Mouse (Mus musculus) liver, embryonic 14.5 days (tissue): ENCODE measurements around the gene Mill2. TPM values are rescaled to one million over a fixed set of nuclear protein-coding genes. Genes with fewer than 3 reads are reported as not detected.
"Not testable (repeated sequence)": the region's sequence is repeated elsewhere in the genome, so short reads cannot be mapped to it uniquely, and the experiment has no call there.

Experiments
- ATAC-seq: fragments of 200-750 bp; cut with Nextera tagmentation; 2 replicates; pipeline ENCODE4 v1.8.0; 2017; ENCODE audit warnings: moderate number of reproducible peaks, mild to moderate bottlenecking, moderate library complexity; ENCODE audit not compliant: insufficient read depth
- DNase-seq, 3 experiments: peaks; one replicate each; pipeline ENCODE4 v3.0.0-alpha.2; 2012 to 2013; ENCODE audit warnings: low read depth in 3 of 3, low spot score in 3 of 3
- H3K27ac ChIP-seq: fragments of 300-500 bp; sonication (generic); 2 replicates; pipeline ENCODE4 v1.5.1; 2014; ENCODE audit warnings: moderate library complexity, mild to moderate bottlenecking, control low read depth, inconsistent platforms
- H3K27me3 ChIP-seq: fragments of 300-500 bp; sonication (generic); 2 replicates; pipeline ENCODE4 v1.6.1; 2014; ENCODE audit warnings: mild to moderate bottlenecking, low read length, moderate library complexity; ENCODE audit not compliant: control insufficient read depth, insufficient read depth
- H3K36me3 ChIP-seq: fragments of 300-500 bp; sonication (generic); replicated peaks from 2 replicates; pipeline ENCODE4 v1.6.1; 2014; ENCODE audit warnings: low read depth; ENCODE audit not compliant: control insufficient read depth, insufficient read depth
- H3K4me1 ChIP-seq, 2 experiments: fragments of 200-500 bp in 1 of 2; fragments of 300-500 bp in 1 of 2; sonication (generic) in 1 of 2; replicated peaks; 2 replicates each; pipeline ENCODE4 v1.6.1; 2012 to 2014; ENCODE audit warnings: antibody characterized with exemption in 1 of 2, inconsistent platforms in 1 of 2, low read length in 1 of 2; ENCODE audit not compliant: control insufficient read depth in 2 of 2, insufficient read depth in 2 of 2
- H3K4me2 ChIP-seq: fragments of 300-500 bp; sonication (generic); 2 replicates; pipeline ENCODE4 v1.6.1; 2014; ENCODE audit warnings: low read depth, mild to moderate bottlenecking, control low read depth, moderate library complexity
- H3K4me3 ChIP-seq, 2 experiments: fragments of 200-500 bp in 1 of 2; fragments of 300-500 bp in 1 of 2; sonication (generic) in 1 of 2; 2 replicates each; pipeline ENCODE4 v1.5.1; 2012 to 2014; ENCODE audit warnings: low read depth in 2 of 2, low read length in 2 of 2, mild to moderate bottlenecking in 2 of 2, control low read depth in 1 of 2, inconsistent platforms in 1 of 2, moderate library complexity in 1 of 2; ENCODE audit not compliant: insufficient read depth in 1 of 2
- H3K9ac ChIP-seq: fragments of 300-500 bp; sonication (generic); replicated peaks from 2 replicates; pipeline ENCODE4 v1.6.1; 2014; ENCODE audit warnings: mild to moderate bottlenecking, control low read depth, moderate library complexity
- H3K9me3 ChIP-seq: fragments of 300-500 bp; sonication (generic); 2 replicates; pipeline ENCODE4 v1.6.1; 2016; ENCODE audit warnings: low read length, mixed read lengths; ENCODE audit not compliant: control insufficient read depth
- CTCF ChIP-seq: IDR thresholded peaks from 2 replicates; pipeline ENCODE4 v1.5.1; 2016; ENCODE audit warnings: antibody characterized with exemption, low read depth, control low read depth
- EP300 ChIP-seq: IDR thresholded peaks from 2 replicates; pipeline ENCODE4 v1.6.1; 2016; ENCODE audit warnings: antibody characterized with exemption, low read depth
- WGBS: fragments of 180-500 bp; shearing (Covaris S2); extraction: QIAGEN DNeasy Blood & Tissue Kit; methylation state at CpG from one replicate; pipeline ENCODE4 v1.1.7; 2014; ENCODE audit not compliant: insufficient replicate concordance; 5-methylcytosine and 5-hydroxymethylcytosine counted together
- polyA plus RNA-seq, 2 experiments: library from polyadenylated mRNA; depleted of rRNA in 1 of 2; stranded (reverse) in 1 of 2; unstranded in 1 of 2; fragments of >200 nt; fragmentation: Nextera tagmentation in 1 of 2; extraction: Ambion mirVana in 1 of 2; gene quantifications; 2 replicates each; pipeline versions ENCODE4 v1.2.1 to v1.2.3; 2012 to 2014

The Mill2 gene
- polyA plus RNA-seq (2012; rRNA removed) (0.16 and 0.18 TPM in 2 replicates), polyA plus RNA-seq (2014; fragmentation: Nextera tagmentation; extraction: Ambion mirVana) (0.09 and 0.19 TPM in 2 replicates)

DNA sequence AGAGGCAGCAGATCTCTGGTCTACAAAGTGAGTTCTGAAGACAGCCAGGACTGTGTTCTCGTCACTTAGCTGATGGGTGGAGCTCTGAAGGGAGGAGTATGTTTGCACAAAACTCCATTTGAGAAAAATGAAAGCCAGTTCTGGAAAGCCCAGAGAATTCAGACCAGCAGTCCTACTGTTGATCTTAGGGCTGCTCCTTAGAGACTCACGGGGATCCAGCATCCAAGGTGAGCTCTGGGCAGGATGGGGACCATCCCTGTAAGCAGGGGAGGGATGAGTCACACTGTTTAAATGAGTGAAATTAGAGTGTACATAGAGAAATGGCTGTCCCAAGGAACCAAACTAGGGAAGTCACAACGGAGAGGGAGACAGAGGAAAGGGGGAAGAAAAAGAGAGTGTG lies at the start of gene Mill2:
Gene Mill2, plus strand, starts transcription at position 102 of the 400 bp plus-strand sequence.
- peaks cover 0 to 5% of the 10 kb centered on the region in 2 experiments; a peak in 2 of 4 replicates for H3K4me1 ChIP-seq
- 12% methylated on average over 3 of the region's 3 CpGs for WGBS
- ATAC-seq (no peak), DNase-seq (no peak)
- peak within 1 kb of the TSS; percentile 28 to 34 for H3K4me3 ChIP-seq
- no peaks in the 10 kb centered on the region for H3K36me3 ChIP-seq
- no peak within 1 kb of the TSS for H3K27ac ChIP-seq
- H3K9me3 ChIP-seq = no peaks in the 10 kb centered on the region
- H3K27me3 ChIP-seq = no peaks in the 10 kb centered on the region
- TF ChIP-seq EP300 (no peak), CTCF (no peak)
- H3K9ac ChIP-seq = 0 out of 2 replicates have a peak within 1 kb of the TSS, but pooled peaks have one; percentile 3
- H3K4me2 ChIP-seq = peak within 1 kb of the TSS; percentile 55

DNA sequence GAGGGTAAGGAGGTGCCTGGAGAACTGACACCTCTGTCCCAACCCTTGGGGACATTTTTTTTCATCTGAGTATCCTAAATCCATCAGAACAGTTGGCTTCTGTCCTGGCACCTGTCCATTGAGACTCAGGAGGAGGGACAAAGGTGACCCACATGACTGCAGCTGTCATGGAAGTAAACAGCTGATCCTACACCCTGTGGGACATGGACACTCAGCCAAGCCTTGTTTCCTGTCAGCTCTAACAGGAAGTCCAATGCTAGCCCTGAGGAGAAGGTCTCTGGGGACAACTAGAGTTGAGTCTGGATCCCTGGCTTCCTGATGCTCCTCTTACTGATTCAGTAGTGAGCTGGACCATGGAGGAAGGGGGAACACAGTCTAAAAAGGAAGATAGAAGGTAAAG lies 49.1 kb upstream of the Mill2 start:
- not testable (repeated sequence) for H3K36me3 ChIP-seq, H3K4me1 ChIP-seq, H3K27me3 ChIP-seq, H3K9ac ChIP-seq, H3K9me3 ChIP-seq, H3K4me3 ChIP-seq, DNase-seq, ATAC-seq, H3K4me2 ChIP-seq, H3K27ac ChIP-seq

DNA sequence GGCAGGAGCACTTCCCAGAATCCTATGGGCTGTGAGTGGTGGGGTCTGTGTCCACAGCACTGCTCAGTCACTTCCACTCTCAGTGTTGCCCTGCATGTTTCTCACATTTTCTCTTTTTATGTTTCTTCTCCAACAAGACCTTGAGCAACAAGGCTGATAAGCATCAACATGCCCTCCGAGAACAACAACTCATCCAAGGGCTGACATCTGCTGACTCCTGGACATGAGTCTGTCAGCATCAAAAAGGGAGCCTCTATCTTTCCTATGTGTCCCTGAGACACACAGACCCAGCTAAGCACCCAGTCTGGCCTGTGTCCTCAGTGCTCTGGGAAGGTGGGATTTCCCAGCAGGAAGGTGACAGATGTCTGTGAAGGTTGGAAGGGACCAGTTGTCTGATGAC lies 41.3 kb upstream of the Mill2 start, which contains the start of gene Psg19:
Gene Psg19, minus strand, starts transcription at position 101 of the 400 bp plus-strand sequence.
- no peak for ATAC-seq
- H3K27me3 ChIP-seq = no peaks in the 10 kb centered on the region
- H3K4me3 ChIP-seq = no peak within 1 kb of the TSS
- DNase-seq = no peak
- H3K9me3 ChIP-seq = no peaks in the 10 kb centered on the region
- no peak within 1 kb of the TSS for H3K4me2 ChIP-seq
- no peak within 1 kb of the TSS for H3K9ac ChIP-seq
- H3K36me3 ChIP-seq = no peaks in the 10 kb centered on the region
- 53% methylated on average over 1 of the region's 1 CpGs for WGBS
- TF ChIP-seq CTCF = no peak
- no peak for TF ChIP-seq EP300
- H3K27ac ChIP-seq = no peak within 1 kb of the TSS
- no peaks in the 10 kb centered on the region for H3K4me1 ChIP-seq

DNA sequence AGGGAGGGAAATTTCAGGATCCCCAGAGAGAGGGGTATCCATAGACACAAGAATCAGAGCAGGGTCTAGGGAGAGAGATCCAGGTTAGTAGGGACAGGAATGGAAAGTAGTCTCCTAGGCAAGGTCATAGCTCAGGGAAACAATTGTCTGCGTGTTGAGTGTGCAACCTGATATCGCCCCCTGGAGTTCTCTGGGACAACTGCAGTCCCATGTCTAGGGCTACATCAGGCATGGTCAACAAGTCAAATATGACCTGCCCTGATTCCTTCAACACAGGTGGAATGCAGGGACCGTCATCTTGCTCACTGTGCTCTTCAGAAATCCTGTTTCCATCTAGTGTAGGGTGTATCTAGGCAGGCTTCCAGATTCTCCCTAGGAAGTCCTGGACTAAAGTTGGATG lies 40.6 kb upstream of the Mill2 start:
- DNase-seq (no peak), ATAC-seq (no peak)
- H3K27me3 ChIP-seq = no peaks in the 10 kb centered on the region
- no peak overlapping the region for H3K4me3 ChIP-seq
- 33% methylated on average over 3 of the region's 3 CpGs for WGBS
- H3K36me3 ChIP-seq = no peaks in the 10 kb centered on the region
- no peak overlapping the region for H3K9ac ChIP-seq
- TF ChIP-seq CTCF = peak; percentile 50
- no peak for TF ChIP-seq EP300
- no peak overlapping the region for H3K4me2 ChIP-seq
- no peak overlapping the region for H3K27ac ChIP-seq
- no peaks in the 10 kb centered on the region for H3K9me3 ChIP-seq
- no peaks in the 10 kb centered on the region for H3K4me1 ChIP-seq

DNA sequence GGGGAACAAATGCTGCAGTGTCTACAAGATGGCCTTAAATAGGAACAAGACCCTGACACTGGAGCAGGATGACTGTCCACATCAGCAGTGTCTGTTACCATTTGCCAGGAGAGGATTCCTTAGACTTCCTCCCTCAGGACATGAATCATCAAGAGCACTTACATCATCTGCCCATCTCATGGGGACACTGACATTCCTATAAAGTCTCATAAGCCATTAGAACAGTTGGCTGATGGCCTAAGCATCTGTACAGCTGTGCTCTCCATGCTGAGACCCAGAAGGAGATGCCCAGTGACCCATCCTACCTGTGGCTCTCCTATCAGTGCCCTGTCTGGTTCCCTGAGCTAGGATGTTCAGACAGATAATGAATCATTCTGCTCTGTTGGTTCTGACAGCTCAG lies 36.2 kb upstream of the Mill2 start:
- H3K9me3 ChIP-seq = no peaks in the 10 kb centered on the region
- H3K4me2 ChIP-seq = no peak overlapping the region
- no peak overlapping the region for H3K9ac ChIP-seq
- DNase-seq = no peak
- H3K4me1 ChIP-seq = no peaks in the 10 kb centered on the region
- H3K27me3 ChIP-seq = no peaks in the 10 kb centered on the region
- H3K36me3 ChIP-seq = no peaks in the 10 kb centered on the region
- ATAC-seq = no peak
- TF ChIP-seq CTCF (no peak), EP300 (no peak)
- no peak overlapping the region for H3K4me3 ChIP-seq
- no peak overlapping the region for H3K27ac ChIP-seq
